Mouse (Mus musculus): ENCODE data around the gene 4921507P07Rik.
"Not testable (repeated sequence)": the region's sequence is repeated elsewhere in the genome, so short reads cannot be mapped to it uniquely, and the experiment has no call there.

Gene 4921507P07Rik

DNA sequence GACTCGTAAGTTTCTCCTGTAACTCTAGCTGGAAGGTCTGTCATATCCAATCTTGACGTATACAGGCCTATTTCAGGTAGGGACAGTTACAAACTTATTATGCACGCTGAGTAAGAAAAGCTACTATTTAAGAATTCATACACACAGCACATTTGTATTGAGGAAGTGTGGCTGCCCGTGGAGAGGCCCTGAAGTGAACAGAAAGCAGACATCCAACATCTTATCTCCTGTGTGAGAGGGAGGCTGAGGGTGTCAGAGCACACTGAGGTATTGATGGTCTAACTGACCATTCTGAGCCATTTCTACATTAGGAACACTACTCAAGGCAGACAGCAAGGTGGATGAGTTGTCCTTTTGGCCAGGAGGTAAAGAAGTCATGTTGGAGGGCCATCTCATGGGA lies 37.6 kb downstream of the 4921507P07Rik start:
- DNase-seq (ENCODE audit: extremely low spot score, low read depth, low spot score) = no peak

GRCm38 (mm10) chr6:50557566-50557965 lies 38.9 kb downstream of the 4921507P07Rik start:
- no peak for DNase-seq (ENCODE audit: extremely low spot score, low read depth, low spot score)

- not testable (repeated sequence) for DNase-seq (ENCODE audit: extremely low spot score, low read depth, low spot score)
Measured at GRCm38 (mm10) chr6:50554223-50554622, 42.2 kb downstream of the 4921507P07Rik start.

DNA sequence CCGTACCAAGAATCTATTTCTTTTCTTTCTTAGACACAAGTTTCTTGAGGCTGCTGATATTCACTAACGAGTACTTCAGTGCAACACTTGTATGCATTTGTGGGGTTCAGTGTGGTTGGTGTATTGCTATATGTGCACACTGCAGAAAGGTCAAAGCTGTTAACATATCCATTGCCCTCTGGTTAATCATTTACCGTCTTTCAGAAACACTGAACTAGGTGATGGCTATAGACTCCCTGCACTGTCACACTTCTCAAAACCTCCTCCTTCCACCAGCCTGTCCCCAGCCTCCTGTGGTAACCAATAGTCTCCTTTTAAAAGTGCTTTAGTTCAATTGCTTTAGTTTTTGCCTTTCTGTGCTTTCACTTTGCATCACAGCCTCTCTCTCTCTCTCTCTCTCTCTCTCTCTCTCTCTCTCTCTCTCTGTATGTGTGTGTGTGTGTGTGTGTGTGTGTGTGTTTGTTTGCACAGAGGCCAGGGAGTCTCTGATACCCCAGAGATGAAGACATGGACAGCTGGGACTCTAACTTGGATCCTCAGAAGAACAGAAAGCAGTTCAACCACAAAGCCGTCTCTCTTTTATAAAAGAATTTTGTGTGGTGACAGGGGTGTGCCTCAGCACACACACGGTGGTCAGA lies 43.4 kb downstream of the 4921507P07Rik start:
- no peak for DNase-seq (ENCODE audit: extremely low spot score, low read depth, low spot score)

DNA sequence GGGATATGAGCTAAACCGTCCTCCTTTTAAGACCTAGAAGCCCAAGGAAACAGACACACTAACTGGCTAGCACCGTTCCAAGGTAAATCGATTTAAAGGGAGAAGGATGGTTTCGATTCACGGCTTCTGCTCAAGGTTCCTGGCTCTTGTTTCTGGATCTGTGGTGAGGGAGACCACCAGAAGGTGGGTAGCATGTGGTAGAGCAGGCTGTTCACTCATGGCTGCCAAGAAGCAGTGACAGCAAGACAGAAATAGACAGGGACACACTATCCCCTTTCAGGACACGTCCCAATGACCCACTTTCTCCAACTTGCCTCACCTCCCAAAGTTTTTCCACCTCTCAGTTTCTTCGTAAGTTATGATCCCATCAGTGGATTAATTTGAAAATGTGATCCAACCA lies 46.6 kb downstream of the 4921507P07Rik start:
- DNase-seq (ENCODE audit: extremely low spot score, low read depth, low spot score) = no peak

DNA sequence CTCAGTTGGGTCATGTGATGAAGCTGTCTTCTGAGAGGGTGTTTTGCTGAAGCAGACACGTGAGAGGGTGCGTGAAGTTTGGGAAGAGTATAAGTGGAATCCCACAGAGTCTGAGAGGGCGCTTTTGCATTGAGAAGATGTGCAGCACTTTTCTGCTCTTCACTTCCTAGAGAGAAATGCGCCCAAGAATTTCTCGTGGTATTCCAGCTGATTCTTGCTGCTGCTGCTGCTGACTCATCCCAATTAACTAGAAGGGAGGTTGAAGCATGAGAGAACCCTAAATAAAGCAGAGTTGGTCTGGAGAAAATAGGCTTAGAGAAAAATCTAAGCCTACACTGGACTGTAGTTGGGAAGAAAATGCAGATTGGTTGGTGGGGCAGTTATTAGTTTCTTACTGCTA lies 47.4 kb downstream of the 4921507P07Rik start:
- DNase-seq (ENCODE audit: extremely low spot score, low read depth, low spot score) = no peak

DNA sequence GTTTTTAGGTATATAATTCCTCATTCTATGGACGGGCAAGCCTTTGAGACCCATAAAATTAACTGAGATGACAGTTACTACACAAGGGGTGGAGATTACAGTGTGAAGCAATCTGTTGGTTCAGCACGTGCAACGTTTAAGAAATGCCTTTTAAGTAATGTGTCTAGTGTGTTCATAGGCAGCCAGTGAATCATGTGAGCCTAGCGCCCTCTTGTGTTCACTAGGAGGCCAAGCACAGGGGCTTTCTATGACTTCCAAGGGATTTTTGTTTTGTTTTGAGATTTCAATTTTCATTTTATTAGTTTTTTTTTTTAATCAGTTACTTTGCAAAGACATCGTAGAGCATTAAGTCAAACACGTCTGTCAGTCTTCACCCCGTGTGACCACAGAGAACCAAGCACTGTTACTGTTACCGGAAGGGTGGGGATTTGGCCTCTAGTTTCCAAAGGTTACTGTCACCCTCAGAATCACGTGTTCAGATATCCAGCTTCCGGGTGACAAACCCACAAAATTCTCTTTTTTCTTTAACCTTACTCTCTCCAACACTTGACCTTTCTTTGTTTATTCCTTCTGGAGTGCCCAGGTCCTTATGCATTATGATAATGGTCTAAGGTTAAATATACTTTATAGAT lies 50.9 kb downstream of the 4921507P07Rik start:
- DNase-seq (ENCODE audit: extremely low spot score, low read depth, low spot score) = no peak

GRCm38 (mm10) chr6:50542535-50542934 lies 53.9 kb downstream of the 4921507P07Rik start:
- no peak for DNase-seq (ENCODE audit: extremely low spot score, low read depth, low spot score)

- no peak for DNase-seq (ENCODE audit: extremely low spot score, low read depth, low spot score)
Measured at GRCm38 (mm10) chr6:50539641-50540040, 56.8 kb downstream of the 4921507P07Rik start.

GRCm38 (mm10) chr6:50536461-50536892 lies 60.0 kb downstream of the 4921507P07Rik start:
- DNase-seq (ENCODE audit: extremely low spot score, low read depth, low spot score) = peak; percentile 86

DNA sequence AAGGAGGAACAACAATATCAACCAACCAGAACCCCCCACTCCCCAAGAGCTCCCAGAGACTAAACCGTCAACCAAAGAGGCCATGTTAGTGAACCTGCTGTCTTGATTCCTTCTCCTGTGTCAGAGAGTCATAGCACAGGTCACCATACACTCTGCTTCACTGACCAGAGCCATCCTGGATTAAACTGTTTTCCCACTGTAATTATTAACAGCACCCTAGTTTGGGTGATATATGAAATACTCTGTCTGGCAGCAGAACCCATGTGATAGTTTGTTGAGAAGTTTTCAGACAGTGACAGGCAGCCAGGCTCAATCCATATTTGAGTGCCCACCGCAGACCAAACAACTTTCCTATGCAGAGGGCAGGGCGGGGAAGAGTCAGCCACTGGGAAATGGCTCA lies 61.1 kb downstream of the 4921507P07Rik start:
- no peak for DNase-seq (ENCODE audit: extremely low spot score, low read depth, low spot score)

DNA sequence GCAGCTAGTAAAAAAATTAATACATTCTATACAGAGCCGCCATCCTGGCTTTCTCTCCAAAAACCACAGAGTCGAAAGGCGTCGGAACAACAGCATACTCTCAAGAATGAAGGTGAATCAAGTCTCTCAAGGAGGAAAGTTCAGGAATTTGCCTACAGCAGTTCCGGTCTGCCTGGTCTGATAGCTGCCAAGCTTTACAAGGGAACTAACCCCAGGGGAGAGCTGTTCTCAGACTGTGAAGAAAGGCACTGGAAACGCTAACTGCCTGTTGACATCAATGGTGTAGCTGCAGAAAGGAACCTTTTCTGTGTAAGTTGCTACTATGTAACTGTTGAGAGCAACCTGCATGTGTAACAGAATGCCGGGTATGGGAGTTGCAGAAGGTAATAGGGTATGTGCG lies 64.5 kb downstream of the 4921507P07Rik start:
- DNase-seq (ENCODE audit: extremely low spot score, low read depth, low spot score) = no peak

DNA sequence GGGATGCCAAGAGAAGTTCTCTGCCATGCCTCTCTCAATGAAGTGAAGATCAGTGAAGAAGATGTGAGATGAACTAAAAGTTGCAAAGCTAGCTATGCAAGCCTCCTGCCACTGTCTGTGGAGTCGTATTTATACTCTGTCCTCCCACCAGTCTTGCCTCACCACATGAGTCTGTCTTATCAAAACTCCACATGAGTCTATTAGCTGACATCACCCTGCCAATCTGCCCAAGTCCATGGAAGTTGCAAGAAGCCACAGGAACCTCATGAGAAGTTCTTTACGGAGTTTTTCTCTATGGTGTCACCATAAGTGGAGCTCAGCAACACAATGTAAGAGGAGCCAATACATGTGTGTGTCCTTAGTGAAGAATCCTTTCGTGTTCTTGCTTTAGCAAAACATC lies 65.4 kb downstream of the 4921507P07Rik start:
- no peak for DNase-seq (ENCODE audit: extremely low spot score, low read depth, low spot score)

- DNase-seq (ENCODE audit: extremely low spot score, low read depth, low spot score) = no peak
Measured at GRCm38 (mm10) chr6:50529194-50529593, 67.2 kb downstream of the 4921507P07Rik start.

- no peak for DNase-seq (ENCODE audit: extremely low spot score, low read depth, low spot score)
Measured at GRCm38 (mm10) chr6:50527416-50527815, 69.0 kb downstream of the 4921507P07Rik start.

DNA sequence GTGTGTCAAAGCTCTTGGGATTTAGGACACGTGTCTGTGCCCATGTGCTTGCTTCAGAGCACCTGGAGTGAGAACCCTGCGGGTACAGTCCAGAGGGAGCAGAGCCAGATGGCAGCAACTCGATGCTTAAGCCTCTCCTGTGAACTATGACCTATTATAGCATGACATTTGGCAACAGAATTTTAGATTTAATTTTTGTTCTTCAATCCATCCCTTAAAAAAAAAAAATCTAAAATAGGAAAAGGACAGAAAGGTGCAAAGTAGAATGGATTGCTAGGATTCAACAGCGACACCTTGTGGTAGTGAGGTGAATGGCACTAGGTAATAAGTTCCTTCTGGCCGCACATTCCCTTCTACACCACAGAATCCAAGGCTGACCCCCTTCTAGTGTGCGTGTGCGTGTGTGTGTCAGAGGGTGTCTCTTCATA lies 69.8 kb downstream of the 4921507P07Rik start:
- DNase-seq (ENCODE audit: extremely low spot score, low read depth, low spot score) = peak; percentile 69

DNA sequence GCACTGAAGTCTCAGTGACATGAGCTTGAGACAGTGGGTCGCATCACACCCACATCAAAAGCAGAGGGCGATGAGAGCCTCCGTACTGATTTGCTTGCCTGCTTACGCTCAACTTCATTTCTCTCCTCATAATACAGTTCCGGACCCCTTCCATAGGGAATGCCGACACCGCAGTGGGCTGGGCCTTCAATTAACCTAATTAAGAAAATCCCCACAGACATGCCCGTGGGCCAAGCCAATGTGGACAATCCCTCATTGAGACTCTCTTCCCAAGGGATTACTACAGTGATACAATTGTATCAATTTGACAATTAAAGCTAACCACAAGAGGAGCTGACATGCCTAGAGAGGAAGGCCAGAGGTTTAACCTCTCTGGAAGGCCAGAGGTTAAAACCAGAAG lies 70.6 kb downstream of the 4921507P07Rik start:
- no peak for DNase-seq (ENCODE audit: extremely low spot score, low read depth, low spot score)

DNA sequence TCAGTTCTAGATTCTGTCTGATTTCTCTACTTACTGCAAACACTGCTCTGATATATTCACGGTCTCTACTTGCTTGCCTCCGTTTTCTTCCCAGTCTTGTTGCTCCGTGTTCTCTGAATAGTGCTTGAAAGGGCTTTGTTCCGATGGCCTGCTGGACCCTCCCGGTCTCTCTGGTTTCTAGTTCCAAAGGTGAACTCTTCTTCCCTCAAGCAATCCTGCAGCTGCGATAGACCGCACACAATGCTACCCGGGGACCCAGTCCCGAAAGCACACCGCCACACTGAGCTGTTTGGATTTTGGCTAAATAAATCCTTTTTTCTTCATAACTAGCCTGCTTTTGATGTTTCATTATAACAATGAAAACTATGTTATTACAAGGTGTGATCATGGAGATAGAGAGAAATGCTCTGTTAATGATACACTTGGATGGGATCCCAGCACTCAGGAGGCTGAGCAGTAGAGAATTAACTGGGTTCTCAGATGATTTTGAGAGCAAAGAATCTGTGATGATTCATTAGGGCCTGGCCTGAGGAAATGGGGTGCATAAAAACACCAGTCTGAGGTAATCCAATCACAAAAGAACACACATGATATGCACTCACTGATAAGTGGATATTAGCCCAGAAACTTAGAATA lies 72.1 kb downstream of the 4921507P07Rik start:
- no peak for DNase-seq (ENCODE audit: extremely low spot score, low read depth, low spot score)
